Mouse (Mus musculus): ENCODE measurements at regions not wholly inside any gene's neighbourhood (a gene's known extent, or its start where the extent isn't known, plus 50 kb on each side); places are given as distances from the start of the nearest gene placed in this dataset.

DNA sequence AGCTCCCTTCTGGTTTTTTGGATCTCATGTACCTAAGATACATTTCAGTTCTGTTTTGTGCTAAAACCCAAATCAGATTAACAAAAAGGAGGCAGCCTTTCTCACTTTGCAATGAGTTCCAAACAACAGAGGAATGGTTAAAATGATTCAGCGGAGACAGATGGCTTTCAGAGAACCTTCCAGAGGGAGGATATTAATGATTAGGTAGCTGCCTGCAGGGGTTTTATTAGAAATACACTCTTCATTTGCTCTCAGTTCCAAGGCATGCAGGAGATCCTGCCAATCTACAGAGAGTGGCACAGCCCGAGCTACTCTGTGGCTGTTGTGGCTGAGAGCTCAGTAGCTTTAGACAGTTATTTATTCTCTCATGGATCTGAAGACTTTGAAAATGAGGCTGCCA is 162.4 kb downstream of the Rsl24d1 start:
- no peak overlapping the region for H3K27ac ChIP-seq (replicated peaks; ENCODE audit: low read depth, low read length)
- ATAC-seq (ENCODE audit: insufficient number of reproducible peaks, low FRiP score, low TSS enrichment, low read depth) (no peak), DNase-seq (ENCODE audit: low spot score) (no peak)
- WGBS = 75% methylated on average over 2 of the region's 2 CpGs
- H3K36me3 ChIP-seq (ENCODE audit: control insufficient read depth, insufficient read depth, low read length) = no peaks in the 10 kb centered on the region
- H3K4me3 ChIP-seq (ENCODE audit: low read depth, low read length) = no peak overlapping the region
- H3K4me2 ChIP-seq (ENCODE audit: low read depth, severe bottlenecking) = no peak overlapping the region
- no peak overlapping the region for H3K9ac ChIP-seq (ENCODE audit: low read length)
- no peaks in the 10 kb centered on the region for H3K27me3 ChIP-seq (ENCODE audit: control insufficient read depth, insufficient read depth, low read length)
- no peaks in the 10 kb centered on the region for H3K4me1 ChIP-seq (ENCODE audit: control insufficient read depth, insufficient read depth, low read length)
- no peaks in the 10 kb centered on the region for H3K9me3 ChIP-seq (ENCODE audit: control insufficient read depth, low read length)

- Histone ChIP-seq H3K4me2 (ENCODE audit: low read depth, severe bottlenecking) (no peak overlapping the region), H3K9ac (ENCODE audit: low read length) (no peak overlapping the region), H3K27ac (replicated peaks; ENCODE audit: low read depth, low read length) (no peak overlapping the region), H3K36me3 (ENCODE audit: control insufficient read depth, insufficient read depth, low read length) (no peaks in the 10 kb centered on the region), H3K27me3 (ENCODE audit: control insufficient read depth, insufficient read depth, low read length) (no peaks in the 10 kb centered on the region), H3K4me3 (ENCODE audit: low read depth, low read length) (no peak overlapping the region), H3K9me3 (ENCODE audit: control insufficient read depth, low read length) (no peaks in the 10 kb centered on the region), H3K4me1 (ENCODE audit: control insufficient read depth, insufficient read depth, low read length) (no peaks in the 10 kb centered on the region)
- ATAC-seq (ENCODE audit: insufficient number of reproducible peaks, low FRiP score, low TSS enrichment, low read depth) = no peak
- no peak for DNase-seq (ENCODE audit: low spot score)
- 85% methylated on average over 6 of the region's 6 CpGs for WGBS
Observed at GRCm38 (mm10) chr9:73295287-73295686, 182.1 kb downstream of the Rsl24d1 start.

GRCm38 (mm10) chr9:73302156-73302918 is 189.1 kb downstream of the Rsl24d1 start:
- H3K9ac ChIP-seq (ENCODE audit: low read length) = no peak overlapping the region
- peak; percentile 27 for DNase-seq (ENCODE audit: low spot score)
- H3K4me2 ChIP-seq (ENCODE audit: low read depth, severe bottlenecking) = no peak overlapping the region
- H3K36me3 ChIP-seq (ENCODE audit: control insufficient read depth, insufficient read depth, low read length) = no peaks in the 10 kb centered on the region
- no peak overlapping the region for H3K27ac ChIP-seq (replicated peaks; ENCODE audit: low read depth, low read length)
- no peak overlapping the region for H3K4me3 ChIP-seq (ENCODE audit: low read depth, low read length)
- 93% methylated on average over 5 of the region's 5 CpGs for WGBS
- no peaks in the 10 kb centered on the region for H3K9me3 ChIP-seq (ENCODE audit: control insufficient read depth, low read length)
- no peak for ATAC-seq (ENCODE audit: insufficient number of reproducible peaks, low FRiP score, low TSS enrichment, low read depth)
- no peaks in the 10 kb centered on the region for H3K4me1 ChIP-seq (ENCODE audit: control insufficient read depth, insufficient read depth, low read length)
- H3K27me3 ChIP-seq (ENCODE audit: control insufficient read depth, insufficient read depth, low read length) = no peaks in the 10 kb centered on the region

DNA sequence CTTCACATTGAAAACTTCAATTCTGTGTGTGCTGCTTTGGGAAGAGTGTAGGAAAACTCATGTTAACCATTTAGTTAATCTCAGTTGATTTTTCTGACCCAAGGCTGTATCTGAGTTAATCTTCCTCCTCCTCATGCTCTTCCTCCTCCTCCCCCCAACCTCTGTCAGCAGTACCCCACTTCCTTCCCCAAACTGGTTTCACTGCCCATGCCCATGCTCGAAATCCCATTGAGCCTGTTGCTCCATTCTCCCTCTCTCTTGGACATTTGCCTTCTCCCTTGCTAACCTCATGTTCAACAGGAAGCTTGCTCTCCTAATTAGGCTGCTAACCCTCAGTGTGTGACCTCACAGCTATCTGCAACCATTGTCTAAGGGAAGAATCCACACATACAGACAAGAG is 203.8 kb downstream of the Rsl24d1 start:
- Histone ChIP-seq H3K4me1 (ENCODE audit: control insufficient read depth, insufficient read depth, low read length) (no peaks in the 10 kb centered on the region), H3K9me3 (ENCODE audit: control insufficient read depth, low read length) (no peaks in the 10 kb centered on the region), H3K4me2 (ENCODE audit: low read depth, severe bottlenecking) (no peak overlapping the region), H3K27me3 (ENCODE audit: control insufficient read depth, insufficient read depth, low read length) (no peaks in the 10 kb centered on the region), H3K4me3 (ENCODE audit: low read depth, low read length) (no peak overlapping the region), H3K9ac (ENCODE audit: low read length) (no peak overlapping the region), H3K27ac (replicated peaks; ENCODE audit: low read depth, low read length) (no peak overlapping the region), H3K36me3 (ENCODE audit: control insufficient read depth, insufficient read depth, low read length) (no peaks in the 10 kb centered on the region)
- no peak for DNase-seq (ENCODE audit: low spot score)
- 80% methylated on average over 1 of the region's 1 CpGs for WGBS
- ATAC-seq (ENCODE audit: insufficient number of reproducible peaks, low FRiP score, low TSS enrichment, low read depth) = no peak

- DNase-seq (ENCODE audit: low spot score) = no peak
- Histone ChIP-seq H3K4me3 (ENCODE audit: low read depth, low read length) (no peak overlapping the region), H3K4me2 (ENCODE audit: low read depth, severe bottlenecking) (no peak overlapping the region), H3K9ac (ENCODE audit: low read length) (no peak overlapping the region), H3K9me3 (ENCODE audit: control insufficient read depth, low read length) (no peaks in the 10 kb centered on the region), H3K4me1 (ENCODE audit: control insufficient read depth, insufficient read depth, low read length) (no peaks in the 10 kb centered on the region), H3K27me3 (ENCODE audit: control insufficient read depth, insufficient read depth, low read length) (no peaks in the 10 kb centered on the region), H3K36me3 (ENCODE audit: control insufficient read depth, insufficient read depth, low read length) (no peaks in the 10 kb centered on the region), H3K27ac (replicated peaks; ENCODE audit: low read depth, low read length) (no peak overlapping the region)
- WGBS = 94% methylated on average over 2 of the region's 2 CpGs
- ATAC-seq (ENCODE audit: insufficient number of reproducible peaks, low FRiP score, low TSS enrichment, low read depth) = no peak
Observed at GRCm38 (mm10) chr9:73319704-73320307, 206.6 kb downstream of the Rsl24d1 start.

GRCm38 (mm10) chr9:73331066-73331465 is 217.8 kb downstream of the Rsl24d1 start:
- no peak overlapping the region for H3K4me2 ChIP-seq (ENCODE audit: low read depth, severe bottlenecking)
- H3K9me3 ChIP-seq (ENCODE audit: control insufficient read depth, low read length) = no peaks in the 10 kb centered on the region
- no peak overlapping the region for H3K27ac ChIP-seq (replicated peaks; ENCODE audit: low read depth, low read length)
- H3K27me3 ChIP-seq (ENCODE audit: control insufficient read depth, insufficient read depth, low read length) = no peaks in the 10 kb centered on the region
- ATAC-seq (ENCODE audit: insufficient number of reproducible peaks, low FRiP score, low TSS enrichment, low read depth) = no peak
- H3K4me3 ChIP-seq (ENCODE audit: low read depth, low read length) = no peak overlapping the region
- no peaks in the 10 kb centered on the region for H3K4me1 ChIP-seq (ENCODE audit: control insufficient read depth, insufficient read depth, low read length)
- H3K9ac ChIP-seq (ENCODE audit: low read length) = no peak overlapping the region
- H3K36me3 ChIP-seq (ENCODE audit: control insufficient read depth, insufficient read depth, low read length) = no peaks in the 10 kb centered on the region
- DNase-seq (ENCODE audit: low spot score) = no peak

DNA sequence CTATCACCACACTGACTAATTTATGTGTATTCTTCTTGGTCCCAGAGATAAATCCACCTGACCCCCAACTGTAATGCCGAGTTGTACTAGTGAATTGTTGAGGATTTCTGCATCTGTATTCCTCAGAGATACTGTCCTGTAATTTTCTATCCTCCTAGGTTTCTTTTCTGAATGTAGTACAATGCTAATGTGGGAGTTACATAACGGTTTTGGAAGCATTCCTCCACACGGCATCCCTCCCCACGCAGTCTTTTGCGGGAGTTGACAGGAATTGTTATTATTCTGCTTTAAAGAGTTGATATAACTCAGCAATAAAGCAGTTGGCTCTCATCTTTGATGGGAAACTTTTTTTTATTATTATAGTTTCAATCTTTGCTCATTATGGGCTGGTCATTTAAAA is 222.8 kb downstream of the Rsl24d1 start:
- Histone ChIP-seq H3K36me3 (ENCODE audit: control insufficient read depth, insufficient read depth, low read length) (no peaks in the 10 kb centered on the region), H3K4me1 (ENCODE audit: control insufficient read depth, insufficient read depth, low read length) (no peaks in the 10 kb centered on the region), H3K4me2 (ENCODE audit: low read depth, severe bottlenecking) (no peak overlapping the region), H3K27ac (replicated peaks; ENCODE audit: low read depth, low read length) (no peak overlapping the region), H3K4me3 (ENCODE audit: low read depth, low read length) (no peak overlapping the region), H3K27me3 (ENCODE audit: control insufficient read depth, insufficient read depth, low read length) (no peaks in the 10 kb centered on the region), H3K9me3 (ENCODE audit: control insufficient read depth, low read length) (no peaks in the 10 kb centered on the region), H3K9ac (ENCODE audit: low read length) (no peak overlapping the region)
- no peak for DNase-seq (ENCODE audit: low spot score)
- no peak for ATAC-seq (ENCODE audit: insufficient number of reproducible peaks, low FRiP score, low TSS enrichment, low read depth)
- WGBS = 88% methylated on average over 5 of the region's 5 CpGs

- DNase-seq (ENCODE audit: low spot score) (no peak), ATAC-seq (ENCODE audit: insufficient number of reproducible peaks, low FRiP score, low TSS enrichment, low read depth) (no peak)
- no peaks in the 10 kb centered on the region; the same call in 1 of the 2 replicates for H3K9me3 ChIP-seq (ENCODE audit: control insufficient read depth, low read length)
- no peak overlapping the region for H3K27ac ChIP-seq (replicated peaks; ENCODE audit: low read depth, low read length)
- H3K4me2 ChIP-seq (ENCODE audit: low read depth, severe bottlenecking) = no peak overlapping the region
- 69% methylated on average over 2 of the region's 2 CpGs for WGBS
- no peak overlapping the region for H3K4me3 ChIP-seq (ENCODE audit: low read depth, low read length)
- H3K9ac ChIP-seq (ENCODE audit: low read length) = no peak overlapping the region
- H3K36me3 ChIP-seq (ENCODE audit: control insufficient read depth, insufficient read depth, low read length) = no peaks in the 10 kb centered on the region
- H3K4me1 ChIP-seq (ENCODE audit: control insufficient read depth, insufficient read depth, low read length) = no peaks in the 10 kb centered on the region
- H3K27me3 ChIP-seq (ENCODE audit: control insufficient read depth, insufficient read depth, low read length) = no peaks in the 10 kb centered on the region
Observed at GRCm38 (mm10) chr9:73337045-73337740, 224.0 kb downstream of the Rsl24d1 start.

Measured in limb, embryonic 11.5 days (tissue).